Mouse (Mus musculus) brain, embryonic 14.5 days (tissue): ENCODE results near the gene Nek6. TPM values are rescaled to one million over a fixed set of nuclear protein-coding genes. Genes with fewer than 3 reads are reported as not detected.

Experiments used
- DNase-seq: peaks from one replicate; pipeline ENCODE4 v3.0.0-alpha.2; 2011; ENCODE audit warnings: low read depth
- CTCF ChIP-seq: fragments of 200-500 bp; IDR thresholded peaks from 2 replicates; pipeline ENCODE4 v1.5.1; 2012; ENCODE audit warnings: inconsistent platforms, mild to moderate bottlenecking, moderate library complexity, borderline replicate concordance; ENCODE audit not compliant: insufficient read depth, insufficient read length; ENCODE audit errors: extremely low read depth
- POLR2A ChIP-seq: fragments of 200-500 bp; IDR thresholded peaks from 2 replicates; pipeline ENCODE4 v1.6.1; 2012; ENCODE audit warnings: mild to moderate bottlenecking, inconsistent platforms, borderline replicate concordance; ENCODE audit not compliant: poor library complexity, insufficient read depth, insufficient read length, severe bottlenecking; ENCODE audit errors: extremely low read depth
- polyA plus RNA-seq: library from polyadenylated mRNA; depleted of rRNA; stranded (reverse); fragments of >200 nt; gene quantifications from 2 replicates; pipeline ENCODE4 v1.2.3, GENCODE M21; 2012

The Nek6 gene
- polyA plus RNA-seq, 1 experiment, result 41.8 TPM

DNA sequence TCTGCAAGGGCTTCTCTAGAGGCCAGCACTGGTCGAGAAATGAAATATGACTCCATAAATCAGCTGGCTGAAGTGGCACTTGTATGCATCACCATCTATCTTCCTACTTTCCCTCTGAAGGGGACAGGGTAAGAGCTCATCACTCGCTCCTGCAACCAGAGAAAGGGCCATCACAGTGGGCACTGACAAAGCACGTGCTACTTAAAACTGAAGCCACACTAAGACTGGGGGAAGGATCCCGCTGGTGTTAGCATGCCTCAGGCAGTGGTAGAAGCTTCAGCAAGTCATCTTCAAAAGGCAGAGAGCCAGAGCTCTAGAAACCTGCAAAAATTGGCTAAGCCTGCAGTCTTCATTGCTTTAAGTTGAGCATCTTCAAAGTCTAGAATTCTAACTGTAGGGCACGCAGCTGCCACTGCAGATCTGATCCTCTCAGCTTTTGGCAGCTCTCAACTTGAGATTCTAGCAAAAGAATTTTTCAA, 97.4 kb downstream of the Nek6 start:
- TF ChIP-seq POLR2A (no peak), CTCF (no peak)
- DNase-seq, result peak; percentile 74

DNA sequence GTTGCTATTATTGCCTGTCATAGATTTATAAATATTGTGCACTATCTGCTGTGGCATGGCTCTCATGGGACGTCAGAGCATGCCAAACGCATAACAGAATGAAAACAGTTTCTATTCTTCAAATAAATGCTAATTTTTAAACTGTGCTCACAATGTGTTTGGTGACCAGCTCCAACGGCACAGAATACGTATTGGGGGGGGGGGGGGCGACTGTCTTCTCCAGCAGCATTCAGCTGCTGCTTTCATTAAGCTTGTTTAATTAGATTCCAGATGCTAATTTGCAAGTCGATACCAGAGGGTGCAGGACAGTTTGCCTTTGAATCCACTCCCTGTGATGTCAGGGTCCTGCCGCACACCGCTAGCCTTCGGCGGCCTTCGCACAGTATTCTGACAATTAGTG, 97.9 kb downstream of the Nek6 start:
- DNase-seq, result peak; percentile 80
- TF ChIP-seq CTCF (no peak), POLR2A (no peak)

DNA sequence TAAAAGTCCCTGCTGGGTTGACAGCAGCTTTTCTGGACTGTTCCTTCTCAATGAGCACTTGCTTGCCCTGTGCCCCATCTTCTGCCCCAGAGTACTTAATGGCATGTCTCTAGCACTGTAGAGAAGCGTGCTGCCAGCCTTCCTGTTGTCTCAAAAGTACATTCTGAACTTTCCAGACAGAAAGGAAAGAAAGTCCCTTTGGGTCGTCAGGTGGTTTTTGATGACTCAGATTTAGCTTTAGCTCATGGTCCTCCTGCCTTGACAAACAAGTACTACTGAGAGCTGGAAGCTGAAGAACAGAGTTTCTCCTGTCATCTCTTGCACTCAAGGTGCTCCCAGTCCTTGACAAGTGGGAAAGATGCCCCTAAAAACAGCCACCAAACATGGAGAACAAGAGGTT, 98.7 kb downstream of the Nek6 start:
- DNase-seq, result no peak
- TF ChIP-seq CTCF, result no peak
- no peak for TF ChIP-seq POLR2A

DNA sequence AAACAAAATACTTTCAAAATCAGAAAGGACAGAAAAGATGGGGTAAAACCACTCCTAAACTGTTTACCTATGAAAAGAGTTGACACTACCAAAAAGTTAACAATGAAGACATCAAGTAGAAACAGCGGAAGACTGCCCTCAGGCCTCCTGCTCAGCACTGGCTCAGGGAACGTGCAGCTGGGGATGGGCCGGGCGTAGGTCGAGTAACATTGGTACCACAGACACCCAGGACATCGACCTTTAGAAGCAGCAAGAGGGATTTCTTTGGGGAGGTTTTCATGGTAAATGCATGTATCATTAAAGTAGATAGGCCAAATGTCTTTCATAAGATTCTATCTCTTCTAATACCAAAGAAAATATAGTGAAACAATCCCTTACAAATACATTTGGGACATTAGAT, 101.2 kb downstream of the Nek6 start:
- no peak for TF ChIP-seq CTCF
- no peak for TF ChIP-seq POLR2A
- no peak for DNase-seq

DNA sequence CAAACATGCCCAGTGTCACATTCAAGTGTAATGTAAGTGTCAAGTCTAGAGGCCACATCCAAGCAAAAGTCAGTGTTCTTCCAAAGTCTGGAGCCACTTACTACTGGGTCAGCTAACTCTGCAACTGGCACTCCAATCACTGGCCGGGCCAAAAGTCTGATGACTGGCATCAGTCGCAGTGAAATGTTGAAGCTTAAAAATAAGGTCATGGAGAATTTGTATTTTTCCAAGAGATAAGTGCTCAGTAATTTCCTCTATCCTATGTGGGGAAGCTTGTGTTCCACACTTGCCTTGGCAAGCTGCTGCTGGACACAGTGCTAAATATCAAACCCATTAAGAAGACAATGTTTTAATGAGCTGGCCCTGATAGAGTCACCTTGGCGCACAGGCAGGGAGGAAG, 102.1 kb downstream of the Nek6 start:
- no peak for TF ChIP-seq CTCF
- no peak for TF ChIP-seq POLR2A
- DNase-seq, result no peak

DNA sequence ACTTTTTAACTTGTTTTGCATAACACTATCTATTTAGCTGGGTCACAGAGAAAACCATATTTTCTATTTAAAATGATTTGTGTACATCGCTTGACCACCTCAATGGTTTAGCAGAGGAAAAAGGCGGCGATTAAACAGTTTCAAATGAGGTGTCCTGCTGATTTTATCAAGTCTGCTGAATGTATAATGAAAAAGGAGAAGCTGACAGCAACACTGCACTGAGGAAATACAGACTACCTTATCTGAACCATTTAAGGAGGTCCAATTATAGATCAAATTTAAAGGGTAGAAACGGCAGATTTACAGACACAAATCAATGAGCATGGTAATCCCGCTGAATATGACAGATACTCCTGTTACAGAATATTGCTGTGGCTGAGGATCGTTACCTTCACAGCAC, 103.0 kb downstream of the Nek6 start:
- peak; percentile 33 for DNase-seq

DNA sequence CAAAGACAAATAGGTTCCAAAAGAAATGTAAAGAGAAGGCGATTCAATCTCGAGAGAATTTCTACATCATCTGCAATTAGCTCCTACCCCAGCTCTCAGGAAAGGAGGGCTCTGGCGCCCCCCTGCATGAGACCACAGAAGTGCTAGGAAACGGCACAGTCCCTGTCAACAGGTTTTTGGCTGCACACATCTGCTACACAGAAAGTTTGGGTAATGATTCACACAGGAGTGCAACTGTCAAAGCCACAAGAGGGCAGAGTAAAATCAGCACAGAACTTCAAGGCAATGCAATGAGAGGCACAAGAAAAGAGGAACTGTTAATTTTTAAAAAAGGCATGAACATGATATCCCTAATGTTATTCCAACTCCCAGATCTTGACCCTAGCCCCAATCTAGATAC, 104.6 kb downstream of the Nek6 start:
- DNase-seq, result peak; percentile 60
- no peak for TF ChIP-seq POLR2A
- peak; percentile 34; the same call in 1 of the 2 replicates for TF ChIP-seq CTCF

More for the DNA sequence above, 103.0 kb downstream of the Nek6 start:
- TF ChIP-seq POLR2A, result no peak
- TF ChIP-seq CTCF, result no peak

DNA sequence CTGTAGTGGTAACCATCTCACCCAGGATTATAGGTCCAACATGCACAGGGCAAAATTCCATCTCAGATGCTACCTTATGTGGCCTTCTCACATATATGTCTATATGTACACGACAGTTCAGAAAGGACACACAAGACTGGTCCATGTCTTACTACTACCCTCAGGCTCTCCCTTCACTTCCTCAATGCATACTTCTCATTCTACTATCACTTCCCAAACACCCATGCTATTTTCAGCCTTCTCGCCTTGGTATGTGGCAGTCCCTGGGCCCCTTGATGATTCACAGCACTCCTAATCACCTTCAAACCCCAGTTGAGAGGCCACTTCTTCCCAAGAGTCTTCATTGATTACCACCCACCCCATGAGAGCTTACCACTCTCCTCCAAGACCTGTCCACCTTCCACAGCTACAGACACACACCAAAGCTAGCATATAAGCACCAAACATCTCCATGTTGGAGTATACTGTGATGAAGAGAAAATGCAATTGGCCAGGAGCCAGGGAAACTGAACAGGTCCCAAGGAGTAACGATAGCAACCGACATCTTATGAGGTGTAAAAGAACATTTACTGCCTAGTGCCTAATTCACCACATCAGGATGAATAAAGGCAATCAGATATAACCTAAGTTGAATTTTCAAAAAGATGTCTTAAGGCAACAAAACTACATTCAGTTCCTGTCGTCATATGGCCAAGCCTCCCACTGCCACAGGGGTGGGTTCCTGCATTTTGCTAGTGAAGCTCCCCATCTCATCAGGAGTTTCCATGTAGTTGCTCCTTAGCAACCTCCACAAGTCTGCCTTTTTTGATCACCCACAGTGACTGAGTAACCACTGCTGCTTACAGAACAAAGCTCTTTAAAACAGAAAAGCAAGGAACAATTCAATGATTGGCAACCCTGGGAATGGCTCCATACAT, 105.8 kb downstream of the Nek6 start:
- TF ChIP-seq POLR2A (no peak), CTCF (no peak)
- DNase-seq, result no peak

DNA sequence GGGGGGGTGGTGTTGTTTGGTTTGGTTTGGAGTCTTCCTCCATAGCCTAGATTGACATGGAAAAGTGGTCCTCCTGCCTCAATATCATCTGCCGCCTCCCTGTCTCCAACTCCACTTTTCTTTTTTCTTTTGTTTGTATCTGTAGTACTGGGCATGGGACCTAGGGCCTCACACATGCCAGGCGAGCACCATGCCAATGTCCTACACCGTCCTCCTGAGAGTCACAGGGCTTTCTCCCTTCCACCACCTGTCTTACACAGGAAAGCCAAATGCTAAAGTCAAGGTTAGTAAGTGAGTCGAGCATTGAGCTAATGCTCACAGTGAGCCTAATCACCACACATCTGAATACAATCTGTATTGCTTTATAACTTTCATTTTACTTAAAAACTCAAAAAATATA, 108.3 kb downstream of the Nek6 start:
- no peak for DNase-seq
- TF ChIP-seq CTCF (no peak), POLR2A (no peak)

DNA sequence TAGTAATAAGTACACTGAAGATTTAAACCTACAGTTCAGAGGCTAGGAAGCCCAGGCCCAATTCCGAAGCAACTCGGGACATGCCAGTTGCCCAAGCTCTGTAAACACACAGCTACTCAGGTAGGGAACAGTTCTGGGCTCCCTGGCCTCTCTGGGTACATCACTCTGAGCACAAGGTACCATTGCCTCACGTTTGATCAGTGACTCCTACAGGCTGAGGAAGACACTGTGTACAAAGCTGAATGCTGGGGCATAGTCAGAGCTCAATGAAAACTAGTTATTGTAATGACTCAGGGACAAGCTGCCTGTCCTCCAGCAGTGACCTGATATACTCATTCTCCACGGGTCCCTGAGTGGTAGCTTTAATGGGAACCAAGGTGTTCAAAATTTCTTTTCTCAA, 109.6 kb downstream of the Nek6 start:
- TF ChIP-seq CTCF (peak; percentile 2; the same call in 1 of the 2 replicates), POLR2A (no peak)
- no peak for DNase-seq

DNA sequence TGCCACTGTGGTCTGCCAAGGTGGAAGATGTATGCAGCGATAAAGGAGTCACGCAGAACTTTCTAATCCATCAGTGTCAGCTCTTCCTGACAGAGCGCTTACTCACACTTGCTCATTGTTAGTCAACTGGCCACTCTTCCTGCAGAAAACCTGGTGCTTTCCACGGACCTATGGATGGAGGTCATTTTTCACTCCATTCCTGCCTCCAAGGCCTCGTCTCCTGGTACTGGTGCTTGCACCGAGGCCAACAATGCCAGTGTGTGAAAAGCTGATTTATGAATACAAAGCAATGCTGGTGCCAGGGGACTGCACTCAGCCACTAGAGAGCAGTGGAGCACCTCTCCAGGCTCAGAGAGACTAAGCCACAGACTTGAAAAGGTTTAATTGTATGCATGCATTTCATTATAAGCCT, 110.2 kb downstream of the Nek6 start:
- no peak for TF ChIP-seq POLR2A
- TF ChIP-seq CTCF, result peak; percentile 62; the same call in 1 of the 2 replicates
- DNase-seq, result peak; percentile 95

DNA sequence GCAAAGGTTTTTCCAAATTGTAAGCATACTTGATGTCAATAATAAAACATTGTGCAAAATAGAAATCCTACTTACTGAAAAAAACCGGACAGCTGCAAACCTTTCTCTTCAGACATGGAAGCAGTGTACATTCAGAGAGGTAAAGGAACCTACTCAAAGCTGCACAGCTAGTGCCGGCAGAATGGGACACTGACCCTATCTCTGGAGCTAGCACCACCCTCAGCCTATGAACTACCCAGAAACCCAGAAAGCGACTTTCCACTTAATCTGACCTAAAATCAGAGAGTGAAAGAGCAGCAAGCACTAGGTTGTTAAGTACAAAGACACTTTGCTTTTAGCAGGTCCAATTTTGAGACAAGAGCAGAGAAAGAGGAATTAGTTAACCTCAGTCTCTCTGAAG, 112.0 kb downstream of the Nek6 start:
- no peak for DNase-seq
- TF ChIP-seq POLR2A, result no peak
- no peak for TF ChIP-seq CTCF
